Mouse (Mus musculus) left cerebral cortex, postnatal 36 days (tissue): ENCODE data around the gene Pimreg. TPM values are rescaled to one million over a fixed set of nuclear protein-coding genes. Genes with fewer than 3 reads are reported as not detected.

Source experiments
- DNase-seq, 2 experiments: peaks; one replicate each; pipeline ENCODE4 v3.0.0; 2021 to 2022; ENCODE audit warnings: low spot score in 2 of 2, mixed read lengths in 1 of 2
- intact Hi-C: fragments of 180-260 bp; cut with DNase I; formaldehyde crosslinking; loops from one replicate; pipeline ENCODE4 v1.15.1; 2025
- total RNA-seq, 2 experiments: library from RNA; stranded (reverse); gene quantifications; 2 replicates each; pipeline ENCODE4 v1.2.3; 2021

The Pimreg gene
- total RNA-seq, 2 experiments from 2014 or later, result 0.43 to 1.1 TPM

DNA sequence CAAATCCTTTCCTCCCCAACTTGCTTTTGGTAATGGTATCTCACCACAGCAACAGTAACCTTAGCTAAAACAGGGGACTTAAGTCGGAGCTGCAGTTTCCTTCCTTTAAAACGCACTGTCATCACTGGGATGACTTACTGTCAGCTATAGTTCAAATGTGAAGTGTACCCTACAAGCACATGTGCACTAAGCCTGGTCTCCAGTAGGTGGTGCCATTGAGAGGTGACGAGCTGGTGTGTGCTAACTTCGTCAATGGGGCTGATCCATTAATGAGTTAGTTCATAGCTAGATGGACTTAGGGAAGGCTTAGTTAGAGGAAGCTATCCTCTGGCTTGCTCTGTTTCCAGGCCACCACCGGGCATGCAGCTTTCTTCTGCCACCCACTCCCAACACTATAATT, 10.8 kb downstream of the Pimreg start:
- intact Hi-C loops, result loop anchor here (2.0 to 5.0 kb wide), 3 partner anchors 82 to 155 kb away; partner anchors contain the start of genes 4933427D14Rik, Gm43951, Pitpnm3 and Txndc17
- DNase-seq, result peak; percentile 60 to 69

DNA sequence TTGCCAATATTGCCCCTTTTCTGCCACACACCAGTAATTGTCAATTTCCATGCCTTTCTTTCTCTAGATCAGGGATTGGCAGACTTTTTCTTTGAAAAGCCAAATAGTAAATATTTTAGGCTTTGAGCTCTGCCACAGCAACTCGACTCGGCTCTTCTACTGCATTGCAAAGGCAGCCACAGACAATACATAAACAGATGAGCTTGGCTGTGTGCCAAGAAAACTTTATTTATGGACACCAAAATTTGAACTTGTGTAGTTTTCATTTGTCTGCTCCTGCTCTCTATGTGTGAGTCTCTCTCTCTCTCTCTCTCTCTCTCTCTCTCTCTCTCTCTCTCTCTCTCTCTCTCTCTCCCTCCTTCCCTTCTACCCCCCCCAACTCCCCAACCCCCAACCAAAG, 13.3 kb downstream of the Pimreg start:
- intact Hi-C loops, result no loop called here
- DNase-seq, result no peak

DNA sequence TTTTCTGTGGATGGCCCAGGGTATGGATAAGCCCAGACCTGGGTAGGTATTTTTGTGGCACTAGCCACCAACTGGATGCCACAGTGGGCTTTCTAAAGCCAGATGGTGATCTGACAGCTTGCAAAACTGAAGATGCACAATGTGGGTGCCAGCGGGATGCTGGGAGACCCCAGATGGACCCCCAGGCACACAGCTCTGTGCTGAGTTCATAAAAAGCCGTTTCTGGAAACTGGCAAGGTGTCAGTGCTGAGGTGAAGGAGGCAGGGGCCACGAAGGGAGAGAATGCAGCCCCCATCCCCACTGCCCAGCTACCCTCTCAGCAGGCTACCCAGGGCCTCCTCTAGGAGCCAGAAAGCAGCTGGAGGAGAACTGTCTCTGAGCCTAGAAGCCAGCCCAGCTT, 15.3 kb downstream of the Pimreg start:
- no peak for DNase-seq
- intact Hi-C loops, result no loop called here

DNA sequence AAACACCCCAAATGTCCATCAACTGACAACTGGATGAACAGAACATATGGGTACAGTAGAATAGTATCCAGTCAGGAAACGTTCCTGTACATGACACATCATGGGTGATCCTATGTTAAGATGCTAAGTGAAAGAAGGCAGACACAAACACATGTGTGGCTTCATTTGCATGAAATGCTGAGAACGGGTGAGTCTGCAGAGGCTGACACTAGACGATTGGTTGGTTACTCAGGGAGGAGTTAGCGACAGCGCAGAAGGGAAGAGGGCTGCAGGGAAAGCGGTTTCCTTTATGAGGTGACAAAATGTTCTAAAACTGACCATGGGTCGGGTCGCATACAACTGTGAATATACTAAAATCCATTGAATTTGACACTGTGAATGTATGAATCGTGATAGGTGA, 18.6 kb downstream of the Pimreg start:
- no peak for DNase-seq
- intact Hi-C loops, result no loop called here

DNA sequence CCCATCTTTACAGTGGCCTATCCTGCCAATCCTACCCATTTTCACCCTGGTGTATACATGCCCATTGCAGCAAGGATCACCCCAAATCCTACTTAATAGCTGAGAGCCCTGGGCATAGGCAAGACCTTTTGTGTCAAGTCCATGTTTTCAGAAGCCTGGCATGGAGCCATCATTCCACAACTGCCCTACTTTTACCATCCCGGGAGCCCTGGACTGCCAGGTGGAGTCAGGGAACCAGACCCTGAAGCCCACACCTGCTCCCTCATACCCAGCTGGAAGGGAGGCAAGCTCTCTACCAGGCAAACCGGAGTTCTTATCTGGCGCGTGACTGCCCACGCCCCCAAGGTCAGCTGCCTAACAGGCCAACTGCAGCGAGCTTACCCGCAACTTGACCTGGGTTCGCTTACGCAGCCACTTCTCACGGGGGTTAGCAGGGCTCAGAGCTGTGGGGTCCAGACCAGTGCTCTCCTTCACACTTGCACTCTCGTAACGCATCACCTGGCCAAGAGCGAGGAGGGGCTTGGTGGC, 19.3 kb downstream of the Pimreg start:
- intact Hi-C loops, result no loop called here
- no peak for DNase-seq

DNA sequence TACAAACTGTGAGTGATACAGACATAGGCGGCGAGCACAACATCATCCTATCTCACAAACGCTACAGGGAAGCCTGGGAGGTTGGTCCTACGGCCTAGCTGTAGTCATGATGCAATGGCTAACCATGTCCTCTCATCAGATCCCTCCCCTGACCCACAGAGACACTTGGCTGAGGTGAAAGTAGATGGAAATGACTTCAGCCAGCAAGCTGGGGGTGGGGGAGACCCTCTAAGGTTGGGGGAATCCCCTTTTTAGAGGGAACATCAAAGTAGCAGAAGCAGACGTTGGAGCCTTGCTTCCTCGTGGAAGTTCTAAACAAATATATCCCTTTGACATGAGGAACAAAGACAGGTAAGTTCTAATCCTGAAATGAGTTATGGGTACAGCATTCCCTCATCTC, 22.6 kb downstream of the Pimreg start:
- no peak for DNase-seq
- intact Hi-C loops, result no loop called here

DNA sequence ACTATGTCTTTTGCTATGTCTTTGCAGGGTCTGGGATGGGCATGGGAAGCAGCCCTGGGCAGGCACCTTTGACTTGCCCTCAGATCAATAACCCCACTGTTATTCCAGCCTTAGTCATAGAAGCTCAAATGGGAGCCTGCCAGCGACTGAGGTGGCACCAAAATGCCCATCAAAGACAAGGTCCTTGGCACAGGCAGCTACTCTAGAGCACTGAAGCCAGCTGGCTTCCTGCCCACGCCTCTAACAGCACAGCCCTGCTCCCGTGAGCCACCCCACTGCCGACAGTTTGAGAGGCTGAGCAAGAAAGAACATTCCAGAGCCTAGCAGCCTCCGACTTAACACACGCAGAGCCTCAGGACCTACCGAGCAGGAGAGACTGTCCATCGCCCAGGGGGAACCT, 23.3 kb downstream of the Pimreg start:
- no peak for DNase-seq
- intact Hi-C loops, result no loop called here

DNA sequence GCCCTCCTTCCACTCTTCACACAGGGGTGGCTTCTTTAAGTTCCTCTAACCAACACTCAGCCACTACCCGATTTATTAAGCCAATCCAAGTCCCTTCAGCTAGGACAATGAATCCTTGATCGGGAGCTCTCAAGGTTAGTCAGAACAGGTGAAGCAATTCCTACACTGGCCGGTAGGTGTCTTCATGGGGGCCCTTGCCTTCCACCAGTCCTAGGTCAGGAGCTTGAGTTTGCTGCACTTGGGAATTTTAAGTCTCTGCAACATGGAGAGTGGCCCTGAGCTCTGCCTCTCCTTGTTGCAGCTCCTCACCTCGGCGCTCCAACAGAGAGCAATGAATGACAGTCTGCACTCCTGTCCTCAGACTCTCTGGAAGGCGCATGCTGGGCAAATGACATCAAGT, 24.5 kb downstream of the Pimreg start:
- intact Hi-C loops, result no loop called here

DNA sequence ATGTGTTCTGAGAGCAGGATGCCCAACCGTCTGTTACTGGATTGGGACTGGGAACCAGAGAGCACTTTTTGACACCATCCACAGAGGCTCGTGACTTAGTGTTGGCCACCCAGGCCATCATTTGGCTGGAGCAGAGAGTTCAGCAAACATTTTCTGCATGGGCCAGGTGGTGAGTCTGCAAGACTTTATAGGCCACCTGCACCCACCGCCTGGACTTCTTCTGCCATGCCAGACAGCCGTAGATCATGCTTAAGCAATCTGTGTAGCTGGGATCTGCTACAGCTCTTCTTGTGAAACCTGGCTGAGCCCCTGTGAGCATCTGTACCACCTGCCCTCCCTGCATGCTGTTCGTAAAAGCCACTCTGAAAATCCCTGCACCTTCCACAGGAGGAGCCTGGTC, 25.5 kb downstream of the Pimreg start:
- intact Hi-C loops, result no loop called here
- no peak for DNase-seq

More for the DNA sequence above, 24.5 kb downstream of the Pimreg start:
- DNase-seq, result no peak

DNA sequence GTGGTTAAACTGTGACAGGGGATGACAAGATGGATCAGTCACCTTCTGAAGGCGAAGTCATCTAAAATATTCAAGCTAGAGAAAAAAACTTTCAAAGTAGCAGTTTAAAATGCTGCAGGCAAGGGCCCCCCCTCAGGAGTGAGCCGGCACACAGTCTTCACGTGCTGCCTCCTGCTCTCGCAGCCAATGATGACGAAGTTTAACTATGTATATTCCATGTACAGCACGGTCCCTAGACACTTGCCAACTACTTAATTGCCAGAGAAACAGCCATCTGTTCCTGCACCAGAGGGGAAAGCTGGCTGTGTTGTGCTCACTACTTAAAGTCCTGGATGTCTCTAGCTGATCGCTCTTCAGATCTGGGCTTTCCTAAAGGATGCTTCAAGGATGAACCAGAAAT, 26.2 kb downstream of the Pimreg start:
- DNase-seq, result no peak
- intact Hi-C loops, result no loop called here

DNA sequence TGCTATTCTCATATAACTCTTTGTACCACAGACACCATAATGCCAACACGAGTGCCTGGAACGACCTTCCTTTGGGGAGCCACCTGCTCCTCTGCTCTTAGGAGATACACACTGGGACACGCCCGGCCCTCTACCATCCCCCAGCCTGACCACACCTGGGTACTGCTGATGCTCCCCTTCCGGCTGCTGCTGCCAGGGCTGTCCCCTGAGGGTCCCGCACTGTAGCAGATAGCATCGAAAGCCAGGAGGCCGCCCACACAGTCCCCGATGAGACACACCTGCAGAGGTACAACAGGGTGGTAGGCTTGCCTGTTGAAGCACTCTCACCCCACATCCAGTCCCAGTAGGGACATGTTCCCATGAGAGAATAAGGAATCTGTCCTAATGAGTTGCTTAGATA, 28.9 kb downstream of the Pimreg start:
- no peak for DNase-seq
- intact Hi-C loops, result no loop called here

DNA sequence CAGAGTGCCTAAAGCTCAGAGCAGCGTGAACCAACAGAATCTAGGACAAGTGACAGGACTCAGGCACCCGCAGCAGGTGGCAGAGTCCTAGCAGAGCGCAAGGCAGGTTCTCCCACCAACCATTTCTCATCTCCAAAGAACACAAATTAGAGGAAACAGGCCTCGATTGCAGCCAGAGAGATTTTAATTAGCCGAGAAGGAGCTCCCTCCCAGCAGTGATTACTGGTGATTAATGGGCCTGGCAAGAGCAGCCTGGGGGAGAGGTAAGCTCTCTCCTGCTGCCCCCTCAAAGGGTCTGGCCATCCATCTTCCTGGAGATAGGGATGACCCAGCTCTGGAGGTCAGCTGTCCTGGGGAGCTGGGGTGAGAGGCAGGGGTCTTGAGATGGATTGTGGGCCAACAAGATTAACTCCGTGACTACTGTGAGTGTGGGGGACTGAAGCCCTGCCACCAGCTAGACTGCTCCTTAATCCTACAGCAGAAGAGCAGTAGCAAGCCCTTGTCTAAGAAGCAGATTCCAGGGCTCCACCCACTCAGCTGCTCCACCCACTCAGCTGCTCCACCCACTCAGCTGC, 30.6 kb downstream of the Pimreg start:
- DNase-seq, result no peak
- intact Hi-C loops, result no loop called here

DNA sequence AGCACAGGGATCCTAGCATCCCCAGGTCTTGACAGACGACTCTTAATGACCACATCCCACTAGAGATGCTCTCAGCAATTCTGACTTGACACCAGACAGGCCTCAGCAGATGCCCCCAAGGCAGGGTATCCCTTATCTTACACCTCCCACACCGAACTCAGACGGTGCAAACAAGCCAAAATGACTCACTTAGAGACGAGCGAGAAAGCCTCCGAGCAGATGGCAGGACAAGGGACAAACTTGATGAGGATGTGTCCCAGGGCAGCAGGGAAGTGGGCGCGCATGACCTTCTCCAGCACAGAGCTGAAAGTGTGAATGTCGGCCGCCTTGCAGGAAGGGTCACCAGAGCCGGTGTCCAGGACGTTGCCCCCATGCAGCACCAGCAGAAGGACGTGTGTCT, 32.4 kb downstream of the Pimreg start:
- DNase-seq, result peak; percentile 30 to 34
- intact Hi-C loops, result no loop called here

DNA sequence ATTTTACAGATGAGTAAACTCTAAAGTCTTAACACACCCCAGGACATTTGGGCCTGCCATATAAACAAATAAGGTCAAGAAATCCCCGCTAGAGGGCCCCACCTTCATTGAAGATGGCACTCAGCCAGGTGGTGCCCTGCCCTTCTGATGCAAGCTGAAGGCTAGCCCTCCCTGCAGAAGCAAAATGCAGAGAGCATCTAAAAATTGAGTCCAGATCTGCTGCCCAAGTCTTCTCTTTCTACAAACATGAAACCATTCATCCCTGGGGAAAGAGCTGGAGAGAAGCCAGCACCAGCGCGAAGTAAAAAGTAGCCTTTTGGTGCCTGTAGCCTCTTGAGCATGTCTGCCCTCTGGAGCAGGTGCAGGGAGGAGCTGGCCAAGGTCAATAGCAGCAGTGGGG, 36.2 kb downstream of the Pimreg start:
- no peak for DNase-seq
- intact Hi-C loops, result no loop called here

DNA sequence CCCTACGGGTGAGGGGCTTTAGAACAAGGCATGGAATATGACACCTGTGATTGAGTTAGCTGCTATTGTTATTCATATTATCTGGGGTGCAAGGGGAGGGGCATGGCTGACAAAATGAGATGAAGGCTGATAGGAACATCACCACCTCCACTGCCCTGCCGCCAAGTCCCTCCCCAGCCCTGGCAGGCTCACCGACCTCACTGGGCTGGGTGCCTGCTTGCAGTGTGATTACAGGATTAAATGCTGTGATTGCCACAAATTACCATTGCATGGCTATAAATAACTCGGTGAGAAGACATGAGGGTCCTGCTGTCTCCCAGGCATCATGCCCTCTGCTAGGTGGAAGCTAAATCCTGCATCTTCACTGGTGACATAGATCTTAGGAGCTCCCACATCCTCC, 36.8 kb downstream of the Pimreg start:
- intact Hi-C loops, result no loop called here
- DNase-seq, result no peak

DNA sequence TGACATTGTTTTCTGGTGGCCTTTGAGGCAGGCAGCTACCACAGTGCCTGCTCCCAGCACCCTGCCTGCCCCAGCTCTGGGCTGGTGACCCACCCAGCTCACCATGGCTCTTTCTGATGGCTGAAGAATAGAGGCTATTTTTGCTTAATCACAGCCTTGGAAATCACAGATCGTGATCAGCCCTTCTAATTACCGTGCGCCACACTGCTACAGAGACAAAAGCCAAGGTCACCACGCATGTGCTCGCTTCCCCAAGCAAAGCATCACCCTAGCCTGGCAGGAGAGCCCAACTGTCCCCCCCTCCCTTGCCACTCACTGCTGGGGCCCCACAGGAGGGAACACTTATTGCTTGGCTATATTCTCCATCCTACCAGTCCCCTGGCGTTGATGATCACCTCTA, 38.6 kb downstream of the Pimreg start:
- DNase-seq, result no peak
- intact Hi-C loops, result no loop called here

DNA sequence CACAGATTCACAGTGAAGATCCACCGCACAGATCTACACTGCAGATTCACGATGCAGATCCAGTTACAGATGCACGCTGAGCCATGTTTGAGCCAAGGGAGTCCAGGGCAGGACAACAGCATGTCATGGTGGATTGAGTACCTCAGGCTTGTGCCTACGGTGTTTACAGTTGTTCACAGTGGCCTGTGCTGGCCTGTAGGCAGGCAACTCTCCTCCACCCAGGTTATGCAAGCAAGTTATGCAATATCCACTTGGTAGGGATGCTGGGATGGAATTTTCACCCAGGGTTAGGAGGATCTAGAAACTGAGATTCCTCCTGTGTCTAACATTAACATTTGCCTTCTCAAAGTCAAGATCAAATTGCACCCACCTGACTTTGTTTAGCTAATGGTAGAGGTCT, 40.8 kb downstream of the Pimreg start:
- intact Hi-C loops, result no loop called here
- no peak for DNase-seq

DNA sequence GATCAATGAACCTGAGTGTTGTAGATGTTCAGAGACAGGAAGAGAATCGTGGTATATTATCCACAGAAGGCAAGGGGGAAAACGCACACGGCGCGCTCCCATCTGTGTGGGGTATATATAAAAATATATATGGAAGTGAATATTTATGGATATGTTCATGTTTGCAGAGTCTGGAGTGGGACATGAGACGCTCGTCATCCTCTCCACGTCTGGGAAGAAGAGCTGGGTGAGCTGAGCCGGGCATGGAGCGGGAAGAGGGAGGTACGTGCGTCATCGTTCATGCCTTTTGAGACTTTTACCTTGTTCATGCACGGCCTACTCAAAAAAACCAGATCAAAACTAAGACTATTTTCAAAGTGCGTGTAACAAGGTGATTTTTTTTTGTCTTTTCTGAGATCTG, 42.5 kb downstream of the Pimreg start:
- peak; percentile 39 to 52 for DNase-seq

DNA sequence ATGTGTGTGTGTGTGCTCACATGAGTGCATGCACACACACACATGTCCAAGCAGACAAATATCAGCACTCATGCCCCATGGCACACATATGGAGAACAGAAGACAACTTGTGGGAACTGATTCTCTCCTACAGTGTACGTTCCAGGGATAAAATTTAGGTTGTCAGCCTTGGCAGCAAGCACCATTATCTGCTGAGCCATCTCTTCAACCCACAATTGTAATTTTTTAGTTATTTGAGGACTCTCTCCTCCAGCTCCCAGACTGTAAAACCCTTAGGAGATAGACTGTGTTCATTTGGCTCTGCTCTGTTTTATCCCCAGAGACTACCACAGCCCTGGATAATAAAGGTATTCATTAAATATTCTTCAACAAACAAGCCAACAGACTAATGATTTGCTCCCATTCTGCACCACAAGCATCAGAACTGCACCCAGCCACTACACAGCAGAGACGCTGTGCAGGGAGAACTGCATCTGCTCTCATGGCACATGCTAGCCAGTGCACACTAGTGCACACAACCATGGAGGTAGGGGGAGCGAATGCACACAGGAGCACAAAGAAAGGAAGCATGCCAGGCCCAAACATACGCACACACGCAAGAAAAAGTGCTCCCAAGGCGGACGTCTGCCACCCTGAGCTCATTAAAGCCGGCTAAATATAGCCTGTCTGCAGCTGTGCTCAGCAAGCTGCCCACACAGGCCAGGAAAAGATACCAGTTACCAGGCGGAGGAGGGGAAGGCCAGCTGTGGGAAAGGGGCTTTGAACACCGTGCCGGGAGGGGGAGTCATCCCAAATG, 44.6 kb downstream of the Pimreg start:
- intact Hi-C loops, result loop anchor here (2.0 kb wide), 1 partner anchor 48 kb away; the partner anchor contains the start of gene Pitpnm3
- peak; percentile 73 to 78 for DNase-seq

More for the DNA sequence above, 42.5 kb downstream of the Pimreg start:
- intact Hi-C loops, result no loop called here

DNA sequence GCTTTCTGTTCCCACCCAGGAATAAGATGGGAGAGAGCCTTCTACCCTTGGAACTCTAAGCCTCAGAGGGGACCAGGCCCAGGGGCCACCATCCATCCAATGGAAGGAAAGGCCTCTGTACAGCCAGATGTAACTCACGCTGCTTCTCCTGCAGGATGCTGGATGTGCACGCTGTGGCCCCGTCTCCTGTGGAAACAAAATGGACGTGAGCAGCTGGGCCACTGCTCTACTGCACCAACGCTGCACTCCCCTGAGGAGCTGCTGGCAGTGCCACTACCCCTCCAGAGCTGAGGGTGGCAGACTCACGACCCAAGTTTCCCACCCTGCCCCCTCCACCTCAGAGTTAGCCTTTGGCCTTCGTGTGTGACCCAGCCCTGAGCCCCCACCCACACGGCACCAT, 50.6 kb downstream of the Pimreg start:
- no peak for DNase-seq
- intact Hi-C loops, result no loop called here

DNA sequence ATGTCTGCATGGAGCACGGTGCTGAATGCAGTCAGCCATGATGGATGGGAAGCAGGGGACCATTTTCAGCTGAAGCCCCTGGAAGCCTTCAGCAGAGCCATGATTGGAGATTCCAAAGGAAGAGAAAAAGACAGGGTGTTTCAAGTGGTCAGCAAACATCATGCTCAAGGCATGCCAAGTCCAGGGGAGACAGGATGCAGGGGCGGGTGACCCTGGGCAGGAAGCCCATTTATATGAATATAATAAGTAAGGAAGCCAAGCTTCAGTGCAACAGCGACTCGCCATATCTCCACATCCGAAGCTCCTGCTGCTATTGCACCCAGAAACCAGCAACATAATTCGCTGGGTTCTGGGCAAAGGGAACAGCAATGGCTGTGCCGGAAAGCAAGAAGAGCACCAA, 52.6 kb downstream of the Pimreg start:
- DNase-seq, result no peak
- intact Hi-C loops, result no loop called here
